Mouse (Mus musculus): ENCODE data around the gene Kif1b.
"Not testable (repeated sequence)": the region's sequence is repeated elsewhere in the genome, so short reads cannot be mapped to it uniquely, and the experiment has no call there.

The Kif1b gene

GRCm38 (mm10) chr4:149270541-149270940 lies 37.0 kb downstream of the Kif1b start:
- DNase-seq (ENCODE audit: low read depth, low spot score) = no peak

- no peak for DNase-seq (ENCODE audit: low read depth, low spot score)
Measured at GRCm38 (mm10) chr4:149269026-149269425, 38.5 kb downstream of the Kif1b start.

GRCm38 (mm10) chr4:149264895-149265294 lies 42.6 kb downstream of the Kif1b start:
- no peak for DNase-seq (ENCODE audit: low read depth, low spot score)

GRCm38 (mm10) chr4:149263218-149263617 lies 44.3 kb downstream of the Kif1b start:
- DNase-seq (ENCODE audit: low read depth, low spot score) = no peak

GRCm38 (mm10) chr4:149261466-149261865 lies 46.0 kb downstream of the Kif1b start:
- DNase-seq (ENCODE audit: low read depth, low spot score) = no peak

GRCm38 (mm10) chr4:149260911-149261310 lies 46.6 kb downstream of the Kif1b start:
- DNase-seq (ENCODE audit: low read depth, low spot score) = no peak

GRCm38 (mm10) chr4:149259391-149260094 lies 48.0 kb downstream of the Kif1b start:
- no peak for DNase-seq (ENCODE audit: low read depth, low spot score)

GRCm38 (mm10) chr4:149258926-149259325 lies 48.6 kb downstream of the Kif1b start:
- no peak for DNase-seq (ENCODE audit: low read depth, low spot score)

GRCm38 (mm10) chr4:149256511-149257300 lies 50.8 kb downstream of the Kif1b start:
- DNase-seq (ENCODE audit: low read depth, low spot score) = no peak

GRCm38 (mm10) chr4:149255277-149256270 lies 51.9 kb downstream of the Kif1b start:
- no peak for DNase-seq (ENCODE audit: low read depth, low spot score)

GRCm38 (mm10) chr4:149254827-149255226 lies 52.7 kb downstream of the Kif1b start:
- DNase-seq (ENCODE audit: low read depth, low spot score) = no peak

GRCm38 (mm10) chr4:149249311-149249710 lies 58.2 kb downstream of the Kif1b start:
- no peak for DNase-seq (ENCODE audit: low read depth, low spot score)

GRCm38 (mm10) chr4:149247772-149248171 lies 59.7 kb downstream of the Kif1b start:
- DNase-seq (ENCODE audit: low read depth, low spot score) = no peak

- no peak for DNase-seq (ENCODE audit: low read depth, low spot score)
Measured at GRCm38 (mm10) chr4:149247156-149247633, 60.3 kb downstream of the Kif1b start.

- DNase-seq (ENCODE audit: low read depth, low spot score) = no peak
Measured at GRCm38 (mm10) chr4:149246578-149247155, 60.8 kb downstream of the Kif1b start.

- DNase-seq (ENCODE audit: low read depth, low spot score) = no peak
Measured at GRCm38 (mm10) chr4:149237011-149237410, 70.5 kb downstream of the Kif1b start.

GRCm38 (mm10) chr4:149233938-149234337 lies 73.6 kb downstream of the Kif1b start:
- no peak for DNase-seq (ENCODE audit: low read depth, low spot score)

GRCm38 (mm10) chr4:149228682-149229081 lies 78.8 kb downstream of the Kif1b start:
- not testable (repeated sequence) for DNase-seq (ENCODE audit: low read depth, low spot score)

- no peak for DNase-seq (ENCODE audit: low read depth, low spot score)
Measured at GRCm38 (mm10) chr4:149228256-149228655, 79.2 kb downstream of the Kif1b start.

GRCm38 (mm10) chr4:149226311-149226710 lies 81.2 kb downstream of the Kif1b start:
- no peak for DNase-seq (ENCODE audit: low read depth, low spot score)

- no peak for DNase-seq (ENCODE audit: low read depth, low spot score)
Measured at GRCm38 (mm10) chr4:149223453-149223852, 84.0 kb downstream of the Kif1b start.
